Mouse (Mus musculus) retina, postnatal 7 days (tissue): ENCODE results near the gene Dusp21.

Source experiments
- DNase-seq: peaks from one replicate; pipeline ENCODE4 v3.0.0-alpha.2; 2012; ENCODE audit warnings: low read depth, low spot score

Gene Dusp21

GRCm38 (mm10) chrX:18145557-18145956, at the start of gene Dusp21:
TSS of gene Dusp21 (plus strand) at chrX:18145857.
- DNase-seq = no peak

- no peak for DNase-seq
Measured at GRCm38 (mm10) chrX:18160734-18161442, 15.2 kb downstream of the Dusp21 start.

GRCm38 (mm10) chrX:18161796-18162191, 16.1 kb downstream of the Dusp21 start:
- no peak for DNase-seq

GRCm38 (mm10) chrX:18162192-18162857, 16.7 kb downstream of the Dusp21 start, which contains the start of gene Kdm6a:
TSS of gene Kdm6a (plus strand) at chrX:18162575.
- peak; percentile 95 for DNase-seq

GRCm38 (mm10) chrX:18162861-18163731, 17.4 kb downstream of the Dusp21 start:
- DNase-seq = peak; percentile 57

GRCm38 (mm10) chrX:18163917-18164624, 18.4 kb downstream of the Dusp21 start:
- no peak for DNase-seq

- no peak for DNase-seq
Measured at GRCm38 (mm10) chrX:18165121-18165520, 19.5 kb downstream of the Dusp21 start.

- DNase-seq = no peak
Measured at GRCm38 (mm10) chrX:18166961-18167360, 21.3 kb downstream of the Dusp21 start.

GRCm38 (mm10) chrX:18168940-18169339, 23.3 kb downstream of the Dusp21 start:
- DNase-seq = no peak

- DNase-seq = no peak
Measured at GRCm38 (mm10) chrX:18174831-18175230, 29.2 kb downstream of the Dusp21 start.

GRCm38 (mm10) chrX:18177803-18178202, 32.1 kb downstream of the Dusp21 start:
- no peak for DNase-seq

GRCm38 (mm10) chrX:18179492-18179891, 33.8 kb downstream of the Dusp21 start:
- DNase-seq = no peak

- DNase-seq = no peak
Measured at GRCm38 (mm10) chrX:18187203-18187602, 41.5 kb downstream of the Dusp21 start.

GRCm38 (mm10) chrX:18188293-18188692, 42.6 kb downstream of the Dusp21 start:
- no peak for DNase-seq
